Mouse (Mus musculus) midbrain, postnatal 0 days (tissue): ENCODE measurements at regions not wholly inside any gene's neighbourhood (a gene's known extent, or its start where the extent isn't known, plus 50 kb on each side); places are given as distances from the start of the nearest gene placed in this dataset.

Experiments
- ATAC-seq: fragments of 200-750 bp; cut with Nextera tagmentation; 2 replicates; pipeline ENCODE4 v1.8.0; 2017; ENCODE audit warnings: moderate number of reproducible peaks, mild to moderate bottlenecking, moderate TSS enrichment, moderate library complexity; ENCODE audit not compliant: low FRiP score
- DNase-seq: peaks from one replicate; pipeline ENCODE4 v3.0.0-alpha.2; 2015; ENCODE audit warnings: low spot score
- H3K27ac ChIP-seq: fragments of 300-500 bp; sonication (generic); 2 replicates; pipeline ENCODE4 v1.5.1; 2014; ENCODE audit warnings: low read depth, mild to moderate bottlenecking, low read length, mixed read lengths
- H3K27me3 ChIP-seq: fragments of 300-500 bp; sonication (generic); 2 replicates; pipeline ENCODE4 v1.6.1; 2014; ENCODE audit warnings: low read length, control low read depth, mixed read lengths; ENCODE audit not compliant: insufficient read depth
- H3K36me3 ChIP-seq: fragments of 300-500 bp; sonication (generic); 2 replicates; pipeline ENCODE4 v1.6.1; 2014; ENCODE audit warnings: low read length, control low read depth, mixed read lengths; ENCODE audit not compliant: insufficient read depth
- H3K4me1 ChIP-seq: fragments of 300-500 bp; sonication (generic); 2 replicates; pipeline ENCODE4 v1.6.1; 2014; ENCODE audit warnings: mild to moderate bottlenecking, control low read depth, antibody characterized with exemption, low read length, mixed read lengths; ENCODE audit not compliant: insufficient read depth
- H3K4me2 ChIP-seq: fragments of 300-500 bp; sonication (generic); 2 replicates; pipeline ENCODE4 v1.6.1; 2014; ENCODE audit warnings: low read depth, mild to moderate bottlenecking, low read length, mixed read lengths; ENCODE audit not compliant: poor library complexity, severe bottlenecking
- H3K4me3 ChIP-seq: fragments of 300-500 bp; sonication (generic); 2 replicates; pipeline ENCODE4 v1.5.1; 2014; ENCODE audit warnings: low read depth, mild to moderate bottlenecking, low read length, moderate library complexity
- H3K9ac ChIP-seq: fragments of 300-500 bp; sonication (generic); replicated peaks from 2 replicates; pipeline ENCODE4 v1.6.1; 2014; ENCODE audit warnings: mild to moderate bottlenecking, low read length, moderate library complexity, mixed read lengths; ENCODE audit not compliant: poor library complexity, severe bottlenecking
- H3K9me3 ChIP-seq: fragments of 300-500 bp; sonication (generic); 2 replicates; pipeline ENCODE4 v1.6.1; 2016; ENCODE audit warnings: low read length, control low read depth
- CTCF ChIP-seq: IDR thresholded peaks from 2 replicates; pipeline ENCODE4 v1.5.1; 2016; ENCODE audit warnings: antibody characterized with exemption, mild to moderate bottlenecking
- WGBS: fragments of 180-500 bp; shearing (Covaris S2); extraction: QIAGEN DNeasy Blood & Tissue Kit; methylation state at CpG from one replicate; pipeline ENCODE4 v1.1.7; 2014; 5-methylcytosine and 5-hydroxymethylcytosine counted together

- TF ChIP-seq CTCF, result no peak
- H3K27ac ChIP-seq, result no peak overlapping the region
- H3K4me3 ChIP-seq, result no peak overlapping the region
- no peaks in the 10 kb centered on the region for H3K4me1 ChIP-seq
- H3K9ac ChIP-seq, result no peak overlapping the region
- no peaks in the 10 kb centered on the region for H3K27me3 ChIP-seq
- 88% methylated on average over 11 of the region's 11 CpGs for WGBS
- no peaks in the 10 kb centered on the region for H3K36me3 ChIP-seq
- no peak for ATAC-seq
- H3K4me2 ChIP-seq, result no peak overlapping the region
- DNase-seq, result no peak
- peaks cover 13% of the 10 kb centered on the region for H3K9me3 ChIP-seq
Observed at GRCm38 (mm10) chr1:34930571-34930970, 80.8 kb downstream of the Plekhb2 start.

GRCm38 (mm10) chr1:34943196-34943595, 93.4 kb downstream of the Plekhb2 start:
- Histone ChIP-seq H3K27me3 (no peaks in the 10 kb centered on the region), H3K4me3 (no peak overlapping the region), H3K9me3 (no peaks in the 10 kb centered on the region), H3K36me3 (no peaks in the 10 kb centered on the region), H3K4me1 (no peaks in the 10 kb centered on the region), H3K27ac (no peak overlapping the region), H3K9ac (no peak overlapping the region), H3K4me2 (no peak overlapping the region)
- TF ChIP-seq CTCF, result no peak
- 76% methylated on average over 1 of the region's 1 CpGs for WGBS
- ATAC-seq (no peak), DNase-seq (no peak)

- H3K36me3 ChIP-seq, result no peaks in the 10 kb centered on the region
- H3K4me2 ChIP-seq, result no peak overlapping the region
- no peak overlapping the region for H3K9ac ChIP-seq
- peak; percentile 46 for TF ChIP-seq CTCF
- DNase-seq, result peak; percentile 59
- ATAC-seq, result peak; percentile 53
- H3K27ac ChIP-seq, result peak overlapping the region; percentile 26; the same call in 1 of the 2 replicates
- no peaks in the 10 kb centered on the region for H3K27me3 ChIP-seq
- H3K9me3 ChIP-seq, result no peaks in the 10 kb centered on the region
- no peak overlapping the region for H3K4me3 ChIP-seq
- H3K4me1 ChIP-seq, result no peaks in the 10 kb centered on the region
- WGBS, result 55% methylated on average over 19 of the region's 19 CpGs
Observed at GRCm38 (mm10) chr1:34961633-34962507, 112.1 kb downstream of the Plekhb2 start.

GRCm38 (mm10) chr1:34962508-34962885, 112.7 kb downstream of the Plekhb2 start:
- peak; percentile 55 for ATAC-seq

GRCm38 (mm10) chr1:34974801-34975200, 125.0 kb downstream of the Plekhb2 start:
- TF ChIP-seq CTCF, result no peak
- ATAC-seq, result no peak
- peaks cover 2% of the 10 kb centered on the region; the same call in 1 of the 2 replicates for H3K9me3 ChIP-seq
- H3K4me3 ChIP-seq, result no peak overlapping the region
- H3K36me3 ChIP-seq, result no peaks in the 10 kb centered on the region
- no peak for DNase-seq
- 89% methylated on average over 6 of the region's 6 CpGs for WGBS
- H3K27ac ChIP-seq, result no peak overlapping the region
- H3K4me1 ChIP-seq, result no peaks in the 10 kb centered on the region
- H3K4me2 ChIP-seq, result no peak overlapping the region
- no peaks in the 10 kb centered on the region for H3K27me3 ChIP-seq
- no peak overlapping the region for H3K9ac ChIP-seq

More at GRCm38 (mm10) chr1:34962508-34962885, 112.7 kb downstream of the Plekhb2 start:
- DNase-seq, result no peak
- H3K4me2 ChIP-seq, result no peak overlapping the region
- no peak overlapping the region for H3K9ac ChIP-seq
- H3K27me3 ChIP-seq, result no peaks in the 10 kb centered on the region
- no peak for TF ChIP-seq CTCF
- 61% methylated on average over 6 of the region's 6 CpGs for whole genome bisulfite sequencing
- H3K4me1 ChIP-seq, result no peaks in the 10 kb centered on the region
- no peak overlapping the region for H3K4me3 ChIP-seq
- no peaks in the 10 kb centered on the region for H3K9me3 ChIP-seq
- peak overlapping the region; percentile 26; the same call in 1 of the 2 replicates for H3K27ac ChIP-seq
- no peaks in the 10 kb centered on the region for H3K36me3 ChIP-seq

GRCm38 (mm10) chr1:34978156-34978555, 128.4 kb downstream of the Plekhb2 start:
- Histone ChIP-seq H3K27ac (no peak overlapping the region), H3K4me3 (no peak overlapping the region), H3K36me3 (no peaks in the 10 kb centered on the region), H3K4me1 (no peaks in the 10 kb centered on the region), H3K27me3 (no peaks in the 10 kb centered on the region), H3K9ac (no peak overlapping the region), H3K4me2 (no peak overlapping the region), H3K9me3 (peaks cover 9% of the 10 kb centered on the region; the same call in 1 of the 2 replicates)
- 91% methylated on average over 10 of the region's 10 CpGs for WGBS
- no peak for DNase-seq
- TF ChIP-seq CTCF, result no peak
- no peak for ATAC-seq
